Mouse (Mus musculus): ENCODE measurements around the gene Atpaf2.
"Not testable (repeated sequence)": the region's sequence is repeated elsewhere in the genome, so short reads cannot be mapped to it uniquely, and the experiment has no call there.

The Atpaf2 gene

GRCm38 (mm10) chr11:60417717-60418472 lies at the start of gene Atpaf2:
TSS of gene Atpaf2 (minus strand) at chr11:60418457.
- DNase-seq (ENCODE audit: low spot score) = no peak

- no peak for DNase-seq (ENCODE audit: low spot score)
These were observed 47.7 kb upstream of the Atpaf2 start for GRCm38 (mm10) chr11:60465943-60466380.

GRCm38 (mm10) chr11:60457973-60458372 lies 39.7 kb upstream of the Atpaf2 start:
- no peak for DNase-seq (ENCODE audit: low spot score)

- DNase-seq (ENCODE audit: low spot score) = no peak
These were observed 36.5 kb upstream of the Atpaf2 start for GRCm38 (mm10) chr11:60454745-60455087.

GRCm38 (mm10) chr11:60454080-60454744 lies 36.0 kb upstream of the Atpaf2 start, which contains the start of gene Drg2:
TSS of gene Drg2 (plus strand) at chr11:60454591.
- peak; percentile 74 for DNase-seq (ENCODE audit: low spot score)

- no peak for DNase-seq (ENCODE audit: low spot score)
These were observed 25.8 kb upstream of the Atpaf2 start for GRCm38 (mm10) chr11:60444007-60444406.

GRCm38 (mm10) chr11:60442896-60443295 lies 24.6 kb upstream of the Atpaf2 start:
- no peak for DNase-seq (ENCODE audit: low spot score)

GRCm38 (mm10) chr11:60440176-60440575 lies 21.9 kb upstream of the Atpaf2 start:
- DNase-seq (ENCODE audit: low spot score) = no peak

- DNase-seq (ENCODE audit: low spot score) = not testable (repeated sequence)
These were observed 21.4 kb upstream of the Atpaf2 start for GRCm38 (mm10) chr11:60439621-60440020.

GRCm38 (mm10) chr11:60436618-60437017 lies 18.4 kb upstream of the Atpaf2 start:
- DNase-seq (ENCODE audit: low spot score) = no peak

GRCm38 (mm10) chr11:60435133-60435532 lies 16.9 kb upstream of the Atpaf2 start:
- DNase-seq (ENCODE audit: low spot score) = no peak

GRCm38 (mm10) chr11:60433501-60433900 lies 15.2 kb upstream of the Atpaf2 start:
- no peak for DNase-seq (ENCODE audit: low spot score)

- DNase-seq (ENCODE audit: low spot score) = no peak
These were observed 9.4 kb upstream of the Atpaf2 start for GRCm38 (mm10) chr11:60427628-60428027.

- DNase-seq (ENCODE audit: low spot score) = no peak
These were observed 8.2 kb upstream of the Atpaf2 start for GRCm38 (mm10) chr11:60426417-60426816.

GRCm38 (mm10) chr11:60423006-60423405 lies 4.7 kb upstream of the Atpaf2 start:
- no peak for DNase-seq (ENCODE audit: low spot score)

- no peak for DNase-seq (ENCODE audit: low spot score)
These were observed 3.9 kb upstream of the Atpaf2 start for GRCm38 (mm10) chr11:60422046-60422668.

GRCm38 (mm10) chr11:60418473-60418803 lies 181 bp upstream of the Atpaf2 start:
- peak; percentile 15 for DNase-seq (ENCODE audit: low spot score)

GRCm38 (mm10) chr11:60416963-60417716 lies 1.1 kb downstream of the Atpaf2 start, which contains the start of gene Gid4:
TSS of gene Gid4 (plus strand) at chr11:60417145.
- DNase-seq (ENCODE audit: low spot score) = peak; percentile 98

GRCm38 (mm10) chr11:60416590-60416962 lies 1.7 kb downstream of the Atpaf2 start:
- DNase-seq (ENCODE audit: low spot score) = no peak

GRCm38 (mm10) chr11:60412921-60413320 lies 5.3 kb downstream of the Atpaf2 start:
- DNase-seq (ENCODE audit: low spot score) = no peak

- peak; percentile 26 for DNase-seq (ENCODE audit: low spot score)
These were observed 6.1 kb downstream of the Atpaf2 start for GRCm38 (mm10) chr11:60412173-60412572.

GRCm38 (mm10) chr11:60406606-60407005 lies 11.7 kb downstream of the Atpaf2 start:
- DNase-seq (ENCODE audit: low spot score) = no peak

Measured in spleen, adult 12 weeks (tissue).